Comparison of ENCODE assay signal across 8 mouse cellular contexts in the genomic region with DNA sequence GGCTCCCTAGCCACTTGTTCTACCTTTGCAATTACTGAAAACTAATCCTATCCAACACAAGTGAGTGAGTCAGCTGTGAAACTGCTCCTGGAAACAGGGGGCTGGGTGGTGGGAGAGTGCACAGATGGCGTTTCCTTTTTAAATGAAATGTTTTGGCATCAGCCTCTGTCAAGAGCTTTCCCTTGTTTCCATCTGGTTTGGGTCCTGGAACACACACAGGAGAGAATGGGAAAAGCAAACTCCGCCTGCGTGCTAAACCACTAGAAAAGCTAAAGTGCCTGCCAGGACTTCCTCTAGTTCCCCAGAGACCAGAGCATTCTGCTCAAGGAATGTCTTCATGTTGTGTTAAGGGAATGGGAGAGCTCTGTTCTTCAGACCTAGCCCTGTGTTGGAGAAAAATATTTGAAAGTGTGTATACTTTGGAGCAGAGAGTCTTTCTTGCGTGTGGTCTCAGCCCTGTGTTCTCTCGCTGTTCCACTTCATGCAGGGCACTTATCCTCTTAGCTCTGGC.
A peak's percentile ranks its signal among the peaks of the same experiment; 100 is the strongest.
DNase-seq lines count a peak whose midpoint lies in the region; ATAC-seq and TF ChIP-seq lines count a peak whose summit lies in the region.

No protein-coding gene starts in this region.

- 58% methylated on average over 5 of the region's 5 CpGs for WGBS in midbrain, postnatal 0 days

- no peaks in the 10 kb centered on the region for H3K27me3 ChIP-seq in midbrain, postnatal 0 days (ENCODE audit: insufficient read depth, low read length)

- TF ChIP-seq CTCF in midbrain, postnatal 0 days (IDR thresholded peaks at IDR 0.05) = no peak

- ATAC-seq in midbrain, postnatal 0 days (ENCODE audit: low FRiP score) = peak; percentile 65

- no peak overlapping the region for H3K9ac ChIP-seq in midbrain, postnatal 0 days (replicated peaks; ENCODE audit: low read length, poor library complexity, severe bottlenecking)

- H3K27ac ChIP-seq in midbrain, postnatal 0 days (ENCODE audit: low read depth, low read length) = no peak overlapping the region

- H3K4me1 ChIP-seq in midbrain, postnatal 0 days (ENCODE audit: insufficient read depth, low read length) = no peaks in the 10 kb centered on the region

- H3K4me2 ChIP-seq in midbrain, postnatal 0 days (ENCODE audit: low read depth, low read length, poor library complexity, severe bottlenecking) = no peak overlapping the region

- no peaks in the 10 kb centered on the region for H3K36me3 ChIP-seq in midbrain, postnatal 0 days (ENCODE audit: insufficient read depth, low read length)

- no peak overlapping the region for H3K4me3 ChIP-seq in midbrain, postnatal 0 days (ENCODE audit: low read depth, low read length)

- DNase-seq in adrenal gland, postnatal 14 days = peak; percentile 24
- DNase-seq in adrenal gland, adult 18-20 months (ENCODE audit: low spot score in 2 of 2) = no peak
- DNase-seq in embryo, embryonic 10.5 days (ENCODE audit: low spot score) = peak; percentile 39
- DNase-seq in heart, adult 9 months (ENCODE audit: low spot score in 2 of 2) = peak; percentile 89 to 92
- DNase-seq in layer of hippocampus, postnatal 25 days (ENCODE audit: extremely low spot score in 1 of 2, low spot score in 1 of 2) = peak; percentile 31 to 41
- DNase-seq in midbrain, postnatal 0 days (ENCODE audit: low spot score) = peak; percentile 83
- DNase-seq in urinary bladder, adult 2 months (ENCODE audit: low spot score) = no peak
- no peak for DNase-seq in MN1 (ENCODE audit: low spot score)

- no peaks in the 10 kb centered on the region for H3K9me3 ChIP-seq in midbrain, postnatal 0 days (ENCODE audit: low read length)

Comparison
In these comparisons a context has a peak if more than half of its experiments do, and no peak if none do; other contexts are left out.
1. DNase-seq: peak in adrenal gland, postnatal 14 days (single experiment), embryo, embryonic 10.5 days (single experiment), heart, adult 9 months (2 of 2), layer of hippocampus, postnatal 25 days (2 of 2) and midbrain, postnatal 0 days (single experiment); none in adrenal gland, adult 18-20 months (0 of 2), urinary bladder, adult 2 months (single experiment) and MN1 (single experiment).